Mouse (Mus musculus): ENCODE data around the gene Clec4g. TPM values are rescaled to one million over a fixed set of nuclear protein-coding genes. Genes with fewer than 3 reads are reported as not detected.
A peak's percentile ranks its signal among the peaks of the same experiment; 100 is the strongest.

Clec4g gene
- polyA plus RNA-seq, 1 experiment from 2014 or later, result not detected

- Histone ChIP-seq H3K9me3 (ENCODE audit: control insufficient read depth, low read length) (no peaks in the 10 kb centered on the region), H3K27ac (ENCODE audit: low read depth, low read length) (peak within 1 kb of the TSS; percentile 79), H3K36me3 (ENCODE audit: control insufficient read depth, insufficient read depth, low read length) (0 out of 2 replicates have a peak, but pooled peaks cover 10% of the 10 kb centered on the region), H3K9ac (replicated peaks; ENCODE audit: low read depth, low read length) (peak within 1 kb of the TSS; percentile 92), H3K4me3 (ENCODE audit: low read depth, low read length) (peak within 1 kb of the TSS; percentile 93), H3K4me1 (ENCODE audit: control insufficient read depth, insufficient read depth, low read length) (peaks cover 9% of the 10 kb centered on the region; the same call in 1 of the 2 replicates), H3K27me3 (ENCODE audit: control insufficient read depth, insufficient read depth, low read length) (no peaks in the 10 kb centered on the region), H3K4me2 (ENCODE audit: low read depth, low read length) (peak within 1 kb of the TSS; percentile 89)
- ATAC-seq (ENCODE audit: low read depth), result peak; percentile 79
- 1% methylated on average over 56 of the region's 61 CpGs for WGBS
These were observed 44.1 kb downstream of the Clec4g start, which contains the start of gene Trappc5 for GRCm38 (mm10) chr8:3676131-3676992. TSS of gene Trappc5 (plus strand) at chr8:3676299.

GRCm38 (mm10) chr8:3674671-3675070 is 45.8 kb downstream of the Clec4g start:
- ATAC-seq (ENCODE audit: low read depth), result no peak
- Histone ChIP-seq H3K4me1 (ENCODE audit: control insufficient read depth, insufficient read depth, low read length) (peaks cover 9% of the 10 kb centered on the region; the same call in 1 of the 2 replicates), H3K27ac (ENCODE audit: low read depth, low read length) (no peak overlapping the region), H3K27me3 (ENCODE audit: control insufficient read depth, insufficient read depth, low read length) (no peaks in the 10 kb centered on the region), H3K36me3 (ENCODE audit: control insufficient read depth, insufficient read depth, low read length) (0 out of 2 replicates have a peak, but pooled peaks cover 8% of the 10 kb centered on the region), H3K9me3 (ENCODE audit: control insufficient read depth, low read length) (no peaks in the 10 kb centered on the region), H3K4me3 (ENCODE audit: low read depth, low read length) (no peak overlapping the region), H3K9ac (replicated peaks; ENCODE audit: low read depth, low read length) (no peak overlapping the region), H3K4me2 (ENCODE audit: low read depth, low read length) (no peak overlapping the region)
- 61% methylated on average over 3 of the region's 3 CpGs for WGBS

GRCm38 (mm10) chr8:3671980-3672491 is 48.4 kb downstream of the Clec4g start, which contains the start of gene Fcor:
TSS of gene Fcor (minus strand) at chr8:3672362.
- Histone ChIP-seq H3K4me3 (ENCODE audit: low read depth, low read length) (peak within 1 kb of the TSS; percentile 44), H3K4me1 (ENCODE audit: control insufficient read depth, insufficient read depth, low read length) (no peaks in the 10 kb centered on the region; the same call in 1 of the 2 replicates), H3K27ac (ENCODE audit: low read depth, low read length) (peak within 1 kb of the TSS; percentile 80), H3K9ac (replicated peaks; ENCODE audit: low read depth, low read length) (peak within 1 kb of the TSS; percentile 58), H3K36me3 (ENCODE audit: control insufficient read depth, insufficient read depth, low read length) (no peaks in the 10 kb centered on the region), H3K9me3 (ENCODE audit: control insufficient read depth, low read length) (no peaks in the 10 kb centered on the region), H3K27me3 (ENCODE audit: control insufficient read depth, insufficient read depth, low read length) (no peaks in the 10 kb centered on the region), H3K4me2 (ENCODE audit: low read depth, low read length) (peak within 1 kb of the TSS; percentile 63)
- WGBS, result under 1% methylated on average over 23 of the region's 23 CpGs
- peak; percentile 86 for ATAC-seq (ENCODE audit: low read depth)

GRCm38 (mm10) chr8:3670388-3670787 is 50.1 kb downstream of the Clec4g start:
- 76% methylated on average over 2 of the region's 2 CpGs for WGBS
- H3K27me3 ChIP-seq (ENCODE audit: control insufficient read depth, insufficient read depth, low read length), result no peaks in the 10 kb centered on the region
- H3K4me3 ChIP-seq (ENCODE audit: low read depth, low read length), result no peak overlapping the region
- no peaks in the 10 kb centered on the region for H3K9me3 ChIP-seq (ENCODE audit: control insufficient read depth, low read length)
- no peaks in the 10 kb centered on the region for H3K4me1 ChIP-seq (ENCODE audit: control insufficient read depth, insufficient read depth, low read length)
- no peak overlapping the region for H3K27ac ChIP-seq (ENCODE audit: low read depth, low read length)
- H3K9ac ChIP-seq (replicated peaks; ENCODE audit: low read depth, low read length), result no peak overlapping the region
- no peak for ATAC-seq (ENCODE audit: low read depth)
- H3K4me2 ChIP-seq (ENCODE audit: low read depth, low read length), result no peak overlapping the region
- H3K36me3 ChIP-seq (ENCODE audit: control insufficient read depth, insufficient read depth, low read length), result no peaks in the 10 kb centered on the region

- H3K27me3 ChIP-seq (ENCODE audit: control insufficient read depth, insufficient read depth, low read length), result no peaks in the 10 kb centered on the region
- no peak for ATAC-seq (ENCODE audit: low read depth)
- no peaks in the 10 kb centered on the region for H3K4me1 ChIP-seq (ENCODE audit: control insufficient read depth, insufficient read depth, low read length)
- H3K9ac ChIP-seq (replicated peaks; ENCODE audit: low read depth, low read length), result no peak within 1 kb of the TSS
- H3K4me3 ChIP-seq (ENCODE audit: low read depth, low read length), result no peak within 1 kb of the TSS
- H3K4me2 ChIP-seq (ENCODE audit: low read depth, low read length), result no peak within 1 kb of the TSS
- no peaks in the 10 kb centered on the region for H3K9me3 ChIP-seq (ENCODE audit: control insufficient read depth, low read length)
- WGBS, result 79% methylated on average over 6 of the region's 6 CpGs
- no peaks in the 10 kb centered on the region for H3K36me3 ChIP-seq (ENCODE audit: control insufficient read depth, insufficient read depth, low read length)
- no peak within 1 kb of the TSS for H3K27ac ChIP-seq (ENCODE audit: low read depth, low read length)
These were observed 54.9 kb downstream of the Clec4g start, which contains the start of gene Mcemp1 for GRCm38 (mm10) chr8:3665507-3665906. TSS of gene Mcemp1 (plus strand) at chr8:3665754.

- 63% methylated on average over 5 of the region's 5 CpGs for WGBS
- Histone ChIP-seq H3K36me3 (ENCODE audit: control insufficient read depth, insufficient read depth, low read length) (no peaks in the 10 kb centered on the region), H3K27ac (ENCODE audit: low read depth, low read length) (no peak overlapping the region), H3K9ac (replicated peaks; ENCODE audit: low read depth, low read length) (no peak overlapping the region), H3K9me3 (ENCODE audit: control insufficient read depth, low read length) (no peaks in the 10 kb centered on the region), H3K4me3 (ENCODE audit: low read depth, low read length) (no peak overlapping the region), H3K27me3 (ENCODE audit: control insufficient read depth, insufficient read depth, low read length) (no peaks in the 10 kb centered on the region), H3K4me1 (ENCODE audit: control insufficient read depth, insufficient read depth, low read length) (no peaks in the 10 kb centered on the region), H3K4me2 (ENCODE audit: low read depth, low read length) (no peak overlapping the region)
- no peak for ATAC-seq (ENCODE audit: low read depth)
These were observed 56.0 kb downstream of the Clec4g start for GRCm38 (mm10) chr8:3664405-3664804.

GRCm38 (mm10) chr8:3660889-3661288 is 59.6 kb downstream of the Clec4g start:
- H3K9me3 ChIP-seq (ENCODE audit: control insufficient read depth, low read length), result no peaks in the 10 kb centered on the region
- H3K27ac ChIP-seq (ENCODE audit: low read depth, low read length), result no peak overlapping the region
- WGBS, result 82% methylated on average over 8 of the region's 8 CpGs
- no peak overlapping the region for H3K4me3 ChIP-seq (ENCODE audit: low read depth, low read length)
- no peaks in the 10 kb centered on the region for H3K4me1 ChIP-seq (ENCODE audit: control insufficient read depth, insufficient read depth, low read length)
- no peak for ATAC-seq (ENCODE audit: low read depth)
- no peaks in the 10 kb centered on the region for H3K27me3 ChIP-seq (ENCODE audit: control insufficient read depth, insufficient read depth, low read length)
- H3K36me3 ChIP-seq (ENCODE audit: control insufficient read depth, insufficient read depth, low read length), result no peaks in the 10 kb centered on the region
- no peak overlapping the region for H3K4me2 ChIP-seq (ENCODE audit: low read depth, low read length)
- H3K9ac ChIP-seq (replicated peaks; ENCODE audit: low read depth, low read length), result no peak overlapping the region

Data from neural tube, embryonic 14.5 days (tissue).